Mouse (Mus musculus) CH12.LX (cell line): Measurements from ENCODE around the gene D230025D16Rik. TPM values are rescaled to one million over a fixed set of nuclear protein-coding genes. Genes with fewer than 3 reads are reported as not detected.
A peak's percentile ranks its signal among the peaks of the same experiment; 100 is the strongest.

ENCODE experiments used
- DNase-seq: peaks from one replicate; pipeline ENCODE4 v3.0.0-alpha.2; 2013; ENCODE audit errors: extremely low read depth
- H3K27ac ChIP-seq: 2 replicates; pipeline ENCODE4 v1.5.1; 2012; ENCODE audit warnings: low read depth, mild to moderate bottlenecking, control low read depth, moderate library complexity; ENCODE audit not compliant: insufficient read depth
- H3K27me3 ChIP-seq: replicated peaks from 2 replicates; pipeline ENCODE3; 2012; ENCODE audit warnings: inconsistent platforms
- H3K36me3 ChIP-seq, 2 experiments: replicated peaks in 1 of 2; 2 replicates each; pipeline versions ENCODE3 to v1.6.1; 2012; ENCODE audit warnings: inconsistent platforms in 1 of 2, low read length in 1 of 2, mild to moderate bottlenecking in 1 of 2, mixed read lengths in 1 of 2, moderate library complexity in 1 of 2; ENCODE audit not compliant: control insufficient read depth in 1 of 2, insufficient read depth in 1 of 2
- H3K4me1 ChIP-seq, 2 experiments: 2 replicates each; pipeline ENCODE4 v1.6.1; 2012; ENCODE audit warnings: inconsistent platforms in 1 of 2, moderate library complexity in 1 of 2; ENCODE audit not compliant: insufficient read depth in 2 of 2, control insufficient read depth in 1 of 2
- H3K4me2 ChIP-seq: 2 replicates; pipeline ENCODE4 v1.6.1; 2012; ENCODE audit warnings: low read depth, mild to moderate bottlenecking, control low read depth; ENCODE audit not compliant: poor library complexity, insufficient read depth, severe bottlenecking
- H3K4me3 ChIP-seq, 3 experiments: fragments of 150-350 bp in 1 of 3; sonication (generic) in 1 of 3; replicated peaks in 1 of 3; 2 replicates each; pipeline versions ENCODE3 to v1.5.1; 2011 to 2012; ENCODE audit warnings: low read depth in 2 of 3, low read length in 2 of 3, mild to moderate bottlenecking in 2 of 3, moderate library complexity in 2 of 3, control low read depth in 1 of 3, improper control_type of control experiment in 1 of 3, inconsistent platforms in 1 of 3, mixed read lengths in 1 of 3; ENCODE audit not compliant: poor library complexity in 1 of 3
- H3K79me2 ChIP-seq: replicated peaks from 2 replicates; pipeline ENCODE4 v1.6.1; 2012; ENCODE audit warnings: mild to moderate bottlenecking, moderate library complexity; ENCODE audit not compliant: control insufficient read depth, poor library complexity, insufficient read depth, severe bottlenecking; ENCODE audit errors: extremely low read depth
- H3K9ac ChIP-seq: 2 replicates; pipeline ENCODE4 v1.6.1; 2012; ENCODE audit warnings: low read depth, mild to moderate bottlenecking, control low read depth, moderate library complexity; ENCODE audit not compliant: insufficient read depth
- H3K9me3 ChIP-seq: replicated peaks from 2 replicates; pipeline ENCODE3; 2012; ENCODE audit warnings: low read length, inconsistent platforms, mixed read lengths
- CHD1 ChIP-seq: IDR thresholded peaks from 2 replicates; pipeline ENCODE4 v1.6.1; 2012; ENCODE audit warnings: low read depth, low read length, improper control_type of control experiment, inconsistent platforms
- CTCF ChIP-seq, 2 experiments: IDR thresholded peaks in 1 of 2; conservative IDR thresholded peaks in 1 of 2; 2 replicates each; pipeline ENCODE4 v1.5.1; 2011 to 2012; ENCODE audit warnings: low read depth in 2 of 2, low read length in 2 of 2, improper control_type of control experiment in 1 of 2, inconsistent platforms in 1 of 2, mild to moderate bottlenecking in 1 of 2, moderate library complexity in 1 of 2
- EP300 ChIP-seq: IDR thresholded peaks from 2 replicates; pipeline ENCODE4 v1.6.1; 2011; ENCODE audit warnings: low read length, improper control_type of control experiment
- ETS1 ChIP-seq: conservative IDR thresholded peaks from 2 replicates; pipeline ENCODE4 v1.6.1; 2012; ENCODE audit warnings: low read depth, mild to moderate bottlenecking, inconsistent platforms, low read length, improper control_type of control experiment, moderate library complexity
- HCFC1 ChIP-seq: IDR thresholded peaks from 2 replicates; pipeline ENCODE4 v1.6.1; 2012; ENCODE audit warnings: low read depth, mild to moderate bottlenecking, inconsistent platforms, low read length, improper control_type of control experiment
- IRF4 ChIP-seq: IDR thresholded peaks from 2 replicates; pipeline ENCODE4 v1.6.1; 2014; ENCODE audit warnings: low read depth, mild to moderate bottlenecking, inconsistent platforms, low read length, improper control_type of control experiment
- JUND ChIP-seq: conservative IDR thresholded peaks from 2 replicates; pipeline ENCODE4 v1.6.1; 2011; ENCODE audit warnings: low read depth, low read length, improper control_type of control experiment
- KAT2A ChIP-seq: IDR thresholded peaks from 2 replicates; pipeline ENCODE4 v1.6.1; 2012; ENCODE audit warnings: low read length, improper control_type of control experiment, inconsistent platforms; ENCODE audit not compliant: insufficient replicate concordance
- MAX ChIP-seq: IDR thresholded peaks from 2 replicates; pipeline ENCODE4 v1.6.1; 2011; ENCODE audit warnings: low read length, improper control_type of control experiment
- MEF2A ChIP-seq: IDR thresholded peaks from 2 replicates; pipeline ENCODE4 v1.6.1; 2014; ENCODE audit warnings: low read depth, mild to moderate bottlenecking, inconsistent platforms, low read length, improper control_type of control experiment, borderline replicate concordance
- MYC ChIP-seq: IDR thresholded peaks from 2 replicates; pipeline ENCODE4 v1.6.1; 2011; ENCODE audit warnings: low read depth, mild to moderate bottlenecking, improper control_type of control experiment, low read length
- POLR2A ChIP-seq: IDR thresholded peaks from 2 replicates; pipeline ENCODE4 v1.6.1; 2011; ENCODE audit warnings: low read depth, mild to moderate bottlenecking, improper control_type of control experiment, low read length
- RAD21 ChIP-seq: IDR thresholded peaks from 2 replicates; pipeline ENCODE4 v1.6.1; 2011; ENCODE audit warnings: low read depth, mild to moderate bottlenecking, low read length, improper control_type of control experiment, moderate library complexity
- SMC3 ChIP-seq: IDR thresholded peaks from 2 replicates; pipeline ENCODE4 v1.6.1; 2011; ENCODE audit warnings: low read depth, low read length, improper control_type of control experiment
- TBP ChIP-seq: conservative IDR thresholded peaks from 2 replicates; pipeline ENCODE4 v1.6.1; 2011; ENCODE audit warnings: low read depth, low read length, improper control_type of control experiment
- USF1 ChIP-seq: IDR thresholded peaks from 2 replicates; pipeline ENCODE4 v1.6.1; 2014; ENCODE audit warnings: low read depth, mild to moderate bottlenecking, inconsistent platforms, low read length, improper control_type of control experiment
- USF2 ChIP-seq: conservative IDR thresholded peaks from 2 replicates; pipeline ENCODE4 v1.6.1; 2011; ENCODE audit warnings: low read depth, low read length, improper control_type of control experiment
- ZC3H11A ChIP-seq: IDR thresholded peaks from 2 replicates; pipeline ENCODE4 v1.6.1; 2012; ENCODE audit warnings: low read depth, mild to moderate bottlenecking, inconsistent platforms, low read length, improper control_type of control experiment
- dilution Hi-C: fragments of 300-500 bp; cut with MboI; formaldehyde crosslinking; loops from 2 replicates; pipeline ENCODE4 v1.14.3; 2020; ENCODE audit warnings: low sequenced_read_pairs; ENCODE audit not compliant: extremely low pct_unique_long_range_greater_than_20kb, extremely low pct_ligation_motif_present
- in situ Hi-C: fragments of 300-500 bp; cut with MboI; formaldehyde crosslinking; loops from 3 replicates; pipeline ENCODE4 v1.14.3; 2019; ENCODE audit warnings: low sequenced_read_pairs, low pct_ligation_motif_present, low pct_unique_long_range_greater_than_20kb, mixed read lengths
- polyA plus RNA-seq: library from polyadenylated mRNA; unstranded; fragments of >175 nt; gene quantifications from 2 replicates; pipeline ENCODE4 v1.2.1, GENCODE M21; 2012; ENCODE audit warnings: low read depth; ENCODE audit not compliant: insufficient read length
- total RNA-seq, 2 experiments: library from RNA; depleted of rRNA; stranded (reverse); fragments of 300-350 nt in 1 of 2; fragments of >200 nt in 1 of 2; gene quantifications; 2 replicates each; pipeline ENCODE4 v1.2.3; 2012 to 2014

The D230025D16Rik gene
- total and polyA plus RNA-seq, 3 experiments: 10.7 to 21.5 (median 14.0) TPM

DNA sequence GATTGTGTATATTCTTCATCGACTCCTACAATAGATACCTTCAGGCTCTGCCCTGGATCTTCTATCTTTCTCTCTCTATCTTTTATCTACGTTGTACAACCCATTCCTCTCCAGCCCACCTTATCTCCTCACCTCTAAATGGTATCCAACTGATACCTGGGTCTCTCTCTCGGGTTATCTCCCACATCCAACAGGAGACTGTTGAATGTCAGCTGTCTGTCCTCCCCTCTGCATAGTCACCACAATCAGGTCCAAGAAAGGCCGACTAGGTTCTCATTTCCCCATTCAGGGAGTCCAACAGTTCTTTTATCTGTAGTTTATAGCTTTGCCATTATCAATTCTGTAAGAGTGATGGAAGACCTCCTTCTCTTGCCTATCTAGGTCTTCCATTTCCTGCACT is 57.3 kb downstream of the D230025D16Rik start:
- no peak overlapping the region for H3K27ac ChIP-seq
- in situ Hi-C loops (loop anchor here (10.0 kb wide), 1 partner anchor 157 kb away; no protein-coding TSS in a partner anchor), dilution Hi-C loops (no loop called here)
- no peak overlapping the region for H3K4me2 ChIP-seq
- TF ChIP-seq CHD1 (no peak), MEF2A (no peak), JUND (no peak), TBP (no peak), USF2 (no peak), POLR2A (no peak), MAX (no peak)
- H3K9ac ChIP-seq: no peak overlapping the region
- no peak overlapping the region for H3K4me3 ChIP-seq
- no peak for DNase-seq
- peaks cover 13 to 70% of the 10 kb centered on the region in 2 experiments for H3K36me3 ChIP-seq
- peaks cover 2 to 6% of the 10 kb centered on the region in 2 experiments; a peak in 3 of 4 replicates for H3K4me1 ChIP-seq
- no peaks in the 10 kb centered on the region for H3K79me2 ChIP-seq
- H3K9me3 ChIP-seq: no peaks in the 10 kb centered on the region
- H3K27me3 ChIP-seq: no peaks in the 10 kb centered on the region

DNA sequence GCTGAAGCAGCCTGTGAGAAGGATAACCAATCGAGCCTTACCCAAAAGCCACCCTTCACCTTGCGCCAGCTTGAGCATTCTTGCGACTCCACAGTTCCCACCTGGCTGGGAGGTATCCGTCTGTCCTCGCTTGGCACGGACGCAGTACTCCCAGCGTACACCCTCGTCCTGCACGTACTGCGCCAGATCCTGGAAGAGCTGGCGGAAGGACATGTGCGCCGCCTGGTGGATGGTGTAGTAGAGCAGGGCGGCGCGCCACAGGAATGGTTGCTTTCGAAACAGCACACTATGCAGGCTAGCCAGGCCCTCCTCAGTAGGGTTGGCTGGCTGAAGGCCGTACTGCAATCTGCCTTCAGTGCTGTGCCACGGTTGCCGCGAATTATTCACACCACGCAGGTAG is 58.1 kb downstream of the D230025D16Rik start:
- no peak overlapping the region for H3K9ac ChIP-seq
- DNase-seq: no peak
- dilution Hi-C loops (no loop called here), in situ Hi-C loops (loop anchor here (10.0 kb wide), 1 partner anchor 158 kb away; no protein-coding TSS in a partner anchor)
- no peaks in the 10 kb centered on the region for H3K27me3 ChIP-seq
- no peak for TF ChIP-seq MYC
- TF ChIP-seq ETS1: no peak
- TF ChIP-seq RAD21: peak; percentile 42
- no peak for TF ChIP-seq KAT2A
- peak in 1 of 2 experiments; percentile 55; a peak in 2 of 4 replicates for TF ChIP-seq CTCF (conservative IDR thresholded peaks at IDR 0.05 in 1 of 2, IDR thresholded peaks at IDR 0.05 in 1 of 2; ENCODE audit: low read depth in 2 of 2, low read length in 2 of 2)
- TF ChIP-seq HCFC1: no peak
- no peak for TF ChIP-seq USF1
- TF ChIP-seq CHD1: no peak
- TF ChIP-seq EP300: no peak
- TF ChIP-seq MEF2A: no peak
- TF ChIP-seq SMC3: peak; percentile 40
- no peak for TF ChIP-seq IRF4
- TF ChIP-seq ZC3H11A: no peak
- H3K9me3 ChIP-seq: no peaks in the 10 kb centered on the region
- peaks cover 13 to 69% of the 10 kb centered on the region in 2 experiments for H3K36me3 ChIP-seq
- no peak overlapping the region for H3K27ac ChIP-seq
- no peak overlapping the region for H3K4me2 ChIP-seq
- H3K4me1 ChIP-seq: peaks cover 2 to 8% of the 10 kb centered on the region in 2 experiments; a peak in 3 of 4 replicates
- H3K79me2 ChIP-seq: no peaks in the 10 kb centered on the region
- H3K4me3 ChIP-seq: no peak overlapping the region
